Mouse (Mus musculus) CH12.LX (cell line): ENCODE data around the gene Sh3glb2. TPM values are rescaled to one million over a fixed set of nuclear protein-coding genes. Genes with fewer than 3 reads are reported as not detected.

Experiments used
- DNase-seq: peaks from one replicate; pipeline ENCODE4 v3.0.0-alpha.2; 2013; ENCODE audit errors: extremely low read depth
- H3K27ac ChIP-seq: 2 replicates; pipeline ENCODE4 v1.5.1; 2012; ENCODE audit warnings: low read depth, mild to moderate bottlenecking, control low read depth, moderate library complexity; ENCODE audit not compliant: insufficient read depth
- H3K27me3 ChIP-seq: replicated peaks from 2 replicates; pipeline ENCODE3; 2012; ENCODE audit warnings: inconsistent platforms
- H3K36me3 ChIP-seq, 2 experiments: replicated peaks in 1 of 2; 2 replicates each; pipeline versions ENCODE3 to v1.6.1; 2012; ENCODE audit warnings: inconsistent platforms in 1 of 2, low read length in 1 of 2, mild to moderate bottlenecking in 1 of 2, mixed read lengths in 1 of 2, moderate library complexity in 1 of 2; ENCODE audit not compliant: control insufficient read depth in 1 of 2, insufficient read depth in 1 of 2
- H3K4me1 ChIP-seq, 2 experiments: 2 replicates each; pipeline ENCODE4 v1.6.1; 2012; ENCODE audit warnings: inconsistent platforms in 1 of 2, moderate library complexity in 1 of 2; ENCODE audit not compliant: insufficient read depth in 2 of 2, control insufficient read depth in 1 of 2
- H3K4me2 ChIP-seq: 2 replicates; pipeline ENCODE4 v1.6.1; 2012; ENCODE audit warnings: low read depth, mild to moderate bottlenecking, control low read depth; ENCODE audit not compliant: poor library complexity, insufficient read depth, severe bottlenecking
- H3K4me3 ChIP-seq, 3 experiments: fragments of 150-350 bp in 1 of 3; sonication (generic) in 1 of 3; replicated peaks in 1 of 3; 2 replicates each; pipeline versions ENCODE3 to v1.5.1; 2011 to 2012; ENCODE audit warnings: low read depth in 2 of 3, low read length in 2 of 3, mild to moderate bottlenecking in 2 of 3, moderate library complexity in 2 of 3, control low read depth in 1 of 3, improper control_type of control experiment in 1 of 3, inconsistent platforms in 1 of 3, mixed read lengths in 1 of 3; ENCODE audit not compliant: poor library complexity in 1 of 3
- H3K79me2 ChIP-seq: replicated peaks from 2 replicates; pipeline ENCODE4 v1.6.1; 2012; ENCODE audit warnings: mild to moderate bottlenecking, moderate library complexity; ENCODE audit not compliant: control insufficient read depth, poor library complexity, insufficient read depth, severe bottlenecking; ENCODE audit errors: extremely low read depth
- H3K9ac ChIP-seq: 2 replicates; pipeline ENCODE4 v1.6.1; 2012; ENCODE audit warnings: low read depth, mild to moderate bottlenecking, control low read depth, moderate library complexity; ENCODE audit not compliant: insufficient read depth
- H3K9me3 ChIP-seq: replicated peaks from 2 replicates; pipeline ENCODE3; 2012; ENCODE audit warnings: low read length, inconsistent platforms, mixed read lengths
- BHLHE40 ChIP-seq: IDR thresholded peaks from 2 replicates; pipeline ENCODE4 v1.6.1; 2011; ENCODE audit warnings: mild to moderate bottlenecking, low read depth, low read length, improper control_type of control experiment
- CHD1 ChIP-seq: IDR thresholded peaks from 2 replicates; pipeline ENCODE4 v1.6.1; 2012; ENCODE audit warnings: low read depth, low read length, improper control_type of control experiment, inconsistent platforms
- CHD2 ChIP-seq: IDR thresholded peaks from 2 replicates; pipeline ENCODE4 v1.6.1; 2011; ENCODE audit warnings: low read length, improper control_type of control experiment
- CTCF ChIP-seq, 2 experiments: IDR thresholded peaks in 1 of 2; conservative IDR thresholded peaks in 1 of 2; 2 replicates each; pipeline ENCODE4 v1.5.1; 2011 to 2012; ENCODE audit warnings: low read depth in 2 of 2, low read length in 2 of 2, improper control_type of control experiment in 1 of 2, inconsistent platforms in 1 of 2, mild to moderate bottlenecking in 1 of 2, moderate library complexity in 1 of 2
- E2F4 ChIP-seq: IDR thresholded peaks from 2 replicates; pipeline ENCODE4 v1.6.1; 2011; ENCODE audit warnings: low read depth, low read length, improper control_type of control experiment; ENCODE audit not compliant: insufficient replicate concordance
- ELF1 ChIP-seq: IDR thresholded peaks from 2 replicates; pipeline ENCODE4 v1.6.1; 2014; ENCODE audit warnings: low read depth, mild to moderate bottlenecking, inconsistent platforms, low read length, improper control_type of control experiment
- EP300 ChIP-seq: IDR thresholded peaks from 2 replicates; pipeline ENCODE4 v1.6.1; 2011; ENCODE audit warnings: low read length, improper control_type of control experiment
- ETS1 ChIP-seq: conservative IDR thresholded peaks from 2 replicates; pipeline ENCODE4 v1.6.1; 2012; ENCODE audit warnings: low read depth, mild to moderate bottlenecking, inconsistent platforms, low read length, improper control_type of control experiment, moderate library complexity
- GABPA ChIP-seq: IDR thresholded peaks from 2 replicates; pipeline ENCODE4 v1.6.1; 2012; ENCODE audit warnings: low read depth, low read length, improper control_type of control experiment, inconsistent platforms; ENCODE audit not compliant: insufficient replicate concordance
- HCFC1 ChIP-seq: IDR thresholded peaks from 2 replicates; pipeline ENCODE4 v1.6.1; 2012; ENCODE audit warnings: low read depth, mild to moderate bottlenecking, inconsistent platforms, low read length, improper control_type of control experiment
- IRF4 ChIP-seq: IDR thresholded peaks from 2 replicates; pipeline ENCODE4 v1.6.1; 2014; ENCODE audit warnings: low read depth, mild to moderate bottlenecking, inconsistent platforms, low read length, improper control_type of control experiment
- JUN ChIP-seq: IDR thresholded peaks from 2 replicates; pipeline ENCODE4 v1.6.1; 2011; ENCODE audit warnings: low read depth, mild to moderate bottlenecking, low read length, improper control_type of control experiment, moderate library complexity; ENCODE audit not compliant: insufficient read depth
- JUND ChIP-seq: conservative IDR thresholded peaks from 2 replicates; pipeline ENCODE4 v1.6.1; 2011; ENCODE audit warnings: low read depth, low read length, improper control_type of control experiment
- KAT2A ChIP-seq: IDR thresholded peaks from 2 replicates; pipeline ENCODE4 v1.6.1; 2012; ENCODE audit warnings: low read length, improper control_type of control experiment, inconsistent platforms; ENCODE audit not compliant: insufficient replicate concordance
- MAFK ChIP-seq: IDR thresholded peaks from 2 replicates; pipeline ENCODE4 v1.6.1; 2011; ENCODE audit warnings: low read length, improper control_type of control experiment; ENCODE audit not compliant: insufficient replicate concordance
- MAX ChIP-seq: IDR thresholded peaks from 2 replicates; pipeline ENCODE4 v1.6.1; 2011; ENCODE audit warnings: low read length, improper control_type of control experiment
- MAZ ChIP-seq: IDR thresholded peaks from 2 replicates; pipeline ENCODE4 v1.6.1; 2012; ENCODE audit warnings: low read depth, mild to moderate bottlenecking, inconsistent platforms, low read length, improper control_type of control experiment, moderate library complexity
- MEF2A ChIP-seq: IDR thresholded peaks from 2 replicates; pipeline ENCODE4 v1.6.1; 2014; ENCODE audit warnings: low read depth, mild to moderate bottlenecking, inconsistent platforms, low read length, improper control_type of control experiment, borderline replicate concordance
- MXI1 ChIP-seq: IDR thresholded peaks from 2 replicates; pipeline ENCODE4 v1.6.1; 2011; ENCODE audit warnings: mild to moderate bottlenecking, low read depth, low read length, improper control_type of control experiment
- MYC ChIP-seq: IDR thresholded peaks from 2 replicates; pipeline ENCODE4 v1.6.1; 2011; ENCODE audit warnings: low read depth, mild to moderate bottlenecking, improper control_type of control experiment, low read length
- NELFE ChIP-seq: IDR thresholded peaks from 2 replicates; pipeline ENCODE4 v1.6.1; 2011; ENCODE audit warnings: low read depth, low read length, improper control_type of control experiment
- NRF1 ChIP-seq: IDR thresholded peaks from 2 replicates; pipeline ENCODE4 v1.6.1; 2014; ENCODE audit warnings: low read depth, mild to moderate bottlenecking, inconsistent platforms, low read length, improper control_type of control experiment, moderate library complexity
- PAX5 ChIP-seq: IDR thresholded peaks from 2 replicates; pipeline ENCODE4 v1.6.1; 2012; ENCODE audit warnings: low read length, inconsistent platforms, mixed read lengths
- POLR2A ChIP-seq: IDR thresholded peaks from 2 replicates; pipeline ENCODE4 v1.6.1; 2011; ENCODE audit warnings: low read depth, mild to moderate bottlenecking, improper control_type of control experiment, low read length
- POLR2AphosphoS2 ChIP-seq: IDR thresholded peaks from 2 replicates; pipeline ENCODE4 v1.6.1; 2011; ENCODE audit warnings: low read depth, low read length, improper control_type of control experiment
- RAD21 ChIP-seq: IDR thresholded peaks from 2 replicates; pipeline ENCODE4 v1.6.1; 2011; ENCODE audit warnings: low read depth, mild to moderate bottlenecking, low read length, improper control_type of control experiment, moderate library complexity
- RCOR1 ChIP-seq: conservative IDR thresholded peaks from 2 replicates; pipeline ENCODE4 v1.6.1; 2012; ENCODE audit warnings: low read depth, mild to moderate bottlenecking, inconsistent platforms, low read length, improper control_type of control experiment
- SIN3A ChIP-seq: IDR thresholded peaks from 2 replicates; pipeline ENCODE4 v1.6.1; 2012; ENCODE audit warnings: low read length, improper control_type of control experiment, inconsistent platforms
- SMC3 ChIP-seq: IDR thresholded peaks from 2 replicates; pipeline ENCODE4 v1.6.1; 2011; ENCODE audit warnings: low read depth, low read length, improper control_type of control experiment
- TBP ChIP-seq: conservative IDR thresholded peaks from 2 replicates; pipeline ENCODE4 v1.6.1; 2011; ENCODE audit warnings: low read depth, low read length, improper control_type of control experiment
- TCF12 ChIP-seq: IDR thresholded peaks from 2 replicates; pipeline ENCODE4 v1.6.1; 2014; ENCODE audit warnings: low read depth, mild to moderate bottlenecking, inconsistent platforms, low read length, improper control_type of control experiment
- UBTF ChIP-seq: IDR thresholded peaks from 2 replicates; pipeline ENCODE4 v1.6.1; 2012; ENCODE audit warnings: low read depth, mild to moderate bottlenecking, inconsistent platforms, low read length, improper control_type of control experiment, moderate library complexity
- USF1 ChIP-seq: IDR thresholded peaks from 2 replicates; pipeline ENCODE4 v1.6.1; 2014; ENCODE audit warnings: low read depth, mild to moderate bottlenecking, inconsistent platforms, low read length, improper control_type of control experiment
- USF2 ChIP-seq: conservative IDR thresholded peaks from 2 replicates; pipeline ENCODE4 v1.6.1; 2011; ENCODE audit warnings: low read depth, low read length, improper control_type of control experiment
- ZC3H11A ChIP-seq: IDR thresholded peaks from 2 replicates; pipeline ENCODE4 v1.6.1; 2012; ENCODE audit warnings: low read depth, mild to moderate bottlenecking, inconsistent platforms, low read length, improper control_type of control experiment
- ZKSCAN1 ChIP-seq: IDR thresholded peaks from 2 replicates; pipeline ENCODE4 v1.6.1; 2012; ENCODE audit warnings: low read depth, inconsistent platforms, low read length, improper control_type of control experiment, borderline replicate concordance
- ZMIZ1 ChIP-seq: IDR thresholded peaks from 2 replicates; pipeline ENCODE4 v1.6.1; 2012; ENCODE audit warnings: low read depth, mild to moderate bottlenecking, inconsistent platforms, low read length, improper control_type of control experiment
- ZNF384 ChIP-seq: IDR thresholded peaks from 2 replicates; pipeline ENCODE4 v1.6.1; 2012; ENCODE audit warnings: low read depth, low read length, improper control_type of control experiment, inconsistent platforms
- dilution Hi-C: fragments of 300-500 bp; cut with MboI; formaldehyde crosslinking; loops from 2 replicates; pipeline ENCODE4 v1.14.3; 2020; ENCODE audit warnings: low sequenced_read_pairs; ENCODE audit not compliant: extremely low pct_unique_long_range_greater_than_20kb, extremely low pct_ligation_motif_present
- in situ Hi-C: fragments of 300-500 bp; cut with MboI; formaldehyde crosslinking; loops from 3 replicates; pipeline ENCODE4 v1.14.3; 2019; ENCODE audit warnings: low sequenced_read_pairs, low pct_ligation_motif_present, low pct_unique_long_range_greater_than_20kb, mixed read lengths
- polyA plus RNA-seq: library from polyadenylated mRNA; unstranded; fragments of >175 nt; gene quantifications from 2 replicates; pipeline ENCODE4 v1.2.1, GENCODE M21; 2012; ENCODE audit warnings: low read depth; ENCODE audit not compliant: insufficient read length
- total RNA-seq, 2 experiments: library from RNA; depleted of rRNA; stranded (reverse); fragments of 300-350 nt in 1 of 2; fragments of >200 nt in 1 of 2; gene quantifications; 2 replicates each; pipeline ENCODE4 v1.2.3; 2012 to 2014

Sh3glb2 gene
- total and polyA plus RNA-seq, 3 experiments = 27.2 to 47.8 (median 38.9) TPM

DNA sequence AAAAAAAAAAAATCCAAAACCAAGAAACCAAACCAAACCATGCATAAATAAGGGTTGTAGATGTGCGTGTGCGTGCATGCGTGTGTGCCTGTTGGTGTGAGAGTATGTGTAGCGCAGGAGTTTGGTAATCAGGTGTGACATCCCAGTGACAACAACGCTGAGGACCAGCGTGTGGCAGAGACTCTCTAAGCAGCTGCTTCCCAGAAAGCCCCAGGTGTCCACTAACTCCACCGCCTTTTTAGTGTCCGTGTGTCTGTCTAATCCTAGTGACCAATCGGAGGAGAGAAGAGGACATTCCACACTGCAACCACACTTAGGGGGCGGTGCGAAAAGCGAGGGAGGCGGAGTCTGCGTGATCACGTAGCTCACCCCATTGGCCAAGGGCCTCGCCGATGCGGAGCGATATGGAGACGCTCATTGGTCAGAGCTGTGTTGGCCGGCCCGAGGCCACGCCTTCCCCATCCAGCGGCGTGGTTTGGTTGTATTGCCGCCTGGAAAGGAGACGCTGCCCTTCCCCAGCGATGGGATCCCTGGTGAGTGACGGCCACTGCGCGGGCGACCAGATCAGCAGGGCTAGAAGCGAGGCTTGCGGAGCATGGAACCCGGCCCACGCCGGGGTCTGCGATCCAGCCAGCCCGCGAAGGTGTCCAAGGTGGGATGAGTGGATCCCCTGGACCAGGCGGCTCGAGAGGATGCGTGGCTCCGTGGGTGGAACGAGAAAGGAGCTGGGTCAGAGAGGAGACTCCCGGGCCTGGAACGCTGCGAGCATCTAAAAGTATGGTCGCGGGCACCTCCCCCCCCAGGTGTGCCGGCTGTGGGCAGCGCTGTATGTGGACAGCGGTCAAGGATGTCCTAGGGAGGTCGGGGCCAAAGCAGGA is 4.9 kb upstream of the Sh3glb2 start, which contains the start of gene Miga2:
Gene Miga2 (plus strand): TSS at position 461 of the 878 bp plus-strand sequence.
- Histone ChIP-seq H3K9ac (peak within 1 kb of the TSS; percentile 62), H3K36me3 (peaks cover 13 to 27% of the 10 kb centered on the region in 2 experiments), H3K79me2 (no peaks in the 10 kb centered on the region), H3K4me1 (peaks cover 10 to 20% of the 10 kb centered on the region in 2 experiments; a peak in 3 of 4 replicates), H3K4me3 (peak within 1 kb of the TSS; percentile 80 to 88 (median 82))
- peak; percentile 99 for DNase-seq
- TF ChIP-seq GABPA = no peak
- no peak for TF ChIP-seq IRF4
- TF ChIP-seq ETS1 = no peak
- peak; percentile 97; the same call in 1 of the 2 replicates for TF ChIP-seq ZNF384
- TF ChIP-seq CHD2 = peak; percentile 74
- no peak for TF ChIP-seq ZKSCAN1
- peak; percentile 51; the same call in 1 of the 2 replicates for TF ChIP-seq BHLHE40
- TF ChIP-seq MXI1 = peak; percentile 84; the same call in 1 of the 2 replicates
- TF ChIP-seq MYC = peak; percentile 55; the same call in 1 of the 2 replicates
- TF ChIP-seq CHD1 = no peak
- no peak for TF ChIP-seq E2F4
- TF ChIP-seq HCFC1 = peak; percentile 70
- peak; percentile 66 for TF ChIP-seq POLR2A
- no peak for TF ChIP-seq MEF2A
- TF ChIP-seq USF1 = no peak
- peak; percentile 83 for TF ChIP-seq TBP
- TF ChIP-seq UBTF = no peak
- no peak for TF ChIP-seq RAD21
- TF ChIP-seq MAX = peak; percentile 63
- TF ChIP-seq KAT2A = no peak
- TF ChIP-seq TCF12 = peak; percentile 62
- peak; percentile 45 for TF ChIP-seq NELFE
- TF ChIP-seq EP300 = no peak
- no peak for TF ChIP-seq RCOR1
- TF ChIP-seq SMC3 = no peak
- no peak for TF ChIP-seq JUN
- TF ChIP-seq ZMIZ1 = no peak
- TF ChIP-seq POLR2AphosphoS2 = no peak
- no peak; the same call in 1 of the 2 replicates for TF ChIP-seq ELF1
- TF ChIP-seq USF2 = no peak
- no peak for TF ChIP-seq JUND
- TF ChIP-seq SIN3A = peak; percentile 92
- no peak for TF ChIP-seq CTCF (conservative IDR thresholded peaks at IDR 0.05 in 1 of 2, IDR thresholded peaks at IDR 0.05 in 1 of 2; ENCODE audit: low read depth in 2 of 2, low read length in 2 of 2)
- TF ChIP-seq MAFK = no peak
- 0 out of 2 replicates have a peak, but pooled peaks have one; percentile 24 for TF ChIP-seq NRF1
- no peak for TF ChIP-seq MAZ
- TF ChIP-seq ZC3H11A = no peak
- TF ChIP-seq PAX5 = no peak
- TF ChIP-seq, all 38 proteins: peak for 13
- dilution Hi-C loops = no loop called here
- Histone ChIP-seq H3K4me2 (peak within 1 kb of the TSS; percentile 54), H3K27me3 (no peaks in the 10 kb centered on the region), H3K9me3 (peaks cover 6% of the 10 kb centered on the region), H3K27ac (no peak within 1 kb of the TSS)
- in situ Hi-C loops = no loop called here
